Comparison of ENCODE assay signal across 9 mouse cellular contexts in the genomic region with DNA sequence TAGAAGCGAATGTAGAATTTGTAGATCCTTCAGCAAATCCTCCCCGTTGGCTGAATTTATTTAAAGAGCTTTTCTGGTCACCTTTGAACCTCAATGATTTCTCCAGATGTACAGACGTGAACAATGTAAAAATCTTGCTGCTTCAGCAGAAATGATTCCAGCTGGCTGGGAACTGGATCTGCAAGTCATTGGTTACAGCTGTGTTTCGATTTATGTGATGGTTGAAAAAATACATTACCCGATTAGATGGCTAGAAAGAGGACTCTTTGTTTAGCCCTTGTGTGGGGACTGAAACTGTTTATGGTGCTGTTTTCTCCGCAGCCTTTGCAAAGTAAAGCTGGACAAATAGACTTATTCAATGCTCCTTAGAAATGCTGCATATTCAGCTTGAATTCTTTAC. TPM values are rescaled to one million over a fixed set of nuclear protein-coding genes. Genes with fewer than 3 reads are reported as not detected.
DNase-seq lines count a peak whose midpoint lies in the region; ATAC-seq lines count a peak whose summit lies in the region.
"Had no signal": no experiment of that assay in that cellular context is flagged by ENCODE, and none has a peak within 500 bp of the region (broad histone marks: within the 10 kb centered on the region; RNA-seq: fewer than 3 reads in every experiment).

No protein-coding gene starts in this region.

- no peaks in the 10 kb centered on the region for H3K9me3 ChIP-seq in embryonic facial prominence, embryonic 12.5 days
- H3K9me3 ChIP-seq in hindbrain, embryonic 12.5 days (replicated peaks): no peaks in the 10 kb centered on the region

- no peak overlapping the region for H3K4me3 ChIP-seq in embryonic facial prominence, embryonic 12.5 days
- H3K4me3 ChIP-seq in hindbrain, embryonic 12.5 days: no peak overlapping the region

- H3K9ac ChIP-seq in embryonic facial prominence, embryonic 12.5 days: no peak overlapping the region
- H3K9ac ChIP-seq in hindbrain, embryonic 12.5 days: no peak overlapping the region

- ATAC-seq in embryonic facial prominence, embryonic 12.5 days (ENCODE audit: insufficient number of reproducible peaks, insufficient read depth, low FRiP score, low TSS enrichment): peak; percentile 35; the same call in 1 of the 2 replicates
- no peak for ATAC-seq in hindbrain, embryonic 12.5 days (ENCODE audit: low FRiP score)

- peak; percentile 44 for DNase-seq in kidney, postnatal 10 days
- DNase-seq in kidney, adult 9 months: no peak
- peak; percentile 30 for DNase-seq in neural tube, embryonic 10.5 days (ENCODE audit: extremely low spot score, low spot score)
- DNase-seq in adrenal gland, adult (ENCODE audit: inconsistent age in 2 of 2, low spot score in 1 of 2): no peak
- no peak for DNase-seq in cerebellum, postnatal 36 days
- DNase-seq in thymus, postnatal 36 days: no peak
- DNase-seq: cerebellum, adult 9-11 months had no signal

- peaks cover 10% of the 10 kb centered on the region for H3K4me1 ChIP-seq in embryonic facial prominence, embryonic 12.5 days
- peaks cover 6% of the 10 kb centered on the region; the same call in 1 of the 2 replicates for H3K4me1 ChIP-seq in hindbrain, embryonic 12.5 days

- no peaks in the 10 kb centered on the region for H3K27me3 ChIP-seq in embryonic facial prominence, embryonic 12.5 days
- no peaks in the 10 kb centered on the region for H3K27me3 ChIP-seq in hindbrain, embryonic 12.5 days

- WGBS in embryonic facial prominence, embryonic 12.5 days: 15% methylated on average over 6 of the region's 6 CpGs
- WGBS in hindbrain, embryonic 12.5 days: 44% methylated on average over 6 of the region's 6 CpGs

- H3K27ac ChIP-seq in embryonic facial prominence, embryonic 12.5 days: peak overlapping the region; percentile 82
- peak overlapping the region; percentile 80 for H3K27ac ChIP-seq in hindbrain, embryonic 12.5 days

- H3K4me2 ChIP-seq in embryonic facial prominence, embryonic 12.5 days (replicated peaks): peak overlapping the region; percentile 17; the same call in 1 of the 2 replicates
- 0 out of 2 replicates have a peak overlapping the region, but pooled peaks have one; percentile 3 for H3K4me2 ChIP-seq in hindbrain, embryonic 12.5 days (replicated peaks)

- H3K36me3 ChIP-seq in embryonic facial prominence, embryonic 12.5 days: no peaks in the 10 kb centered on the region
- H3K36me3 ChIP-seq in hindbrain, embryonic 12.5 days: no peaks in the 10 kb centered on the region

RNA-seq across cellular contexts. Expression of a gene that starts 34.6 kb away (rescaled TPM):
- not detected in 2 replicates for polyA plus RNA-seq in embryonic facial prominence, embryonic 12.5 days (2016; fragmentation: Nextera tagmentation; extraction: Ambion mirVana)
- not detected in 2 replicates for polyA plus RNA-seq in hindbrain, embryonic 12.5 days (2016; fragmentation: Nextera tagmentation; extraction: Ambion mirVana)

Comparison
In these comparisons a context has a peak if more than half of its experiments do, and no peak if none do; other contexts are left out.
1. DNase-seq: peak in kidney, postnatal 10 days (single experiment) and neural tube, embryonic 10.5 days (single experiment); none in kidney, adult 9 months (single experiment), adrenal gland, adult (0 of 2), cerebellum, postnatal 36 days (0 of 2) and thymus, postnatal 36 days (0 of 2).